Mouse (Mus musculus) heart, postnatal 36 days (tissue): Measurements from ENCODE around the gene Me1. TPM values are rescaled to one million over a fixed set of nuclear protein-coding genes. Genes with fewer than 3 reads are reported as not detected.
A peak's percentile ranks its signal among the peaks of the same experiment; 100 is the strongest.
"Not testable (repeated sequence)": the region's sequence is repeated elsewhere in the genome, so short reads cannot be mapped to it uniquely, and the experiment has no call there.

Experiments used
- DNase-seq, 2 experiments: peaks; one replicate each; pipeline ENCODE4 v3.0.0; 2021 to 2022
- intact Hi-C: fragments of 180-260 bp; cut with DNase I; formaldehyde crosslinking; loops from one replicate; pipeline ENCODE4 v1.15.1; 2025
- total RNA-seq, 2 experiments: library from RNA; stranded (reverse); gene quantifications; 2 replicates each; pipeline ENCODE4 v1.2.3; 2021

Me1 gene
- total RNA-seq, 2 experiments from 2014 or later: 112 to 114 TPM

- intact Hi-C loops: no loop called here
- no peak for DNase-seq
Observed at GRCm38 (mm10) chr9:86615765-86616164, 80.0 kb downstream of the Me1 start.

GRCm38 (mm10) chr9:86612091-86612490 is 83.7 kb downstream of the Me1 start:
- no peak for DNase-seq
- intact Hi-C loops: no loop called here

GRCm38 (mm10) chr9:86605776-86606175 is 90.0 kb downstream of the Me1 start:
- no peak for DNase-seq
- intact Hi-C loops: no loop called here

- DNase-seq: no peak
- intact Hi-C loops: no loop called here
Observed at GRCm38 (mm10) chr9:86599723-86600303, 95.9 kb downstream of the Me1 start.

- intact Hi-C loops, DNase-seq: not testable (repeated sequence)
Observed at GRCm38 (mm10) chr9:86596983-86597382, 98.8 kb downstream of the Me1 start.

GRCm38 (mm10) chr9:86594357-86594767 is 101.4 kb downstream of the Me1 start:
- DNase-seq, intact Hi-C loops: not testable (repeated sequence)

GRCm38 (mm10) chr9:86592676-86593668 is 102.8 kb downstream of the Me1 start:
- intact Hi-C loops: loop anchor here (1.0 to 2.0 kb wide), 2 partner anchors 153 to 208 kb away; no protein-coding TSS in a partner anchor
- DNase-seq: no peak

- intact Hi-C loops: loop anchor here (10.0 kb wide), 1 partner anchor 812 kb away; no protein-coding TSS in a partner anchor
- DNase-seq: no peak
Observed at GRCm38 (mm10) chr9:86587019-86587795, 108.5 kb downstream of the Me1 start.

- intact Hi-C loops: loop anchor here (1.0 to 10.0 kb wide), 2 partner anchors 116 to 809 kb away; partner anchors contain the start of gene Dop1a
- peak; percentile 64 to 72 for DNase-seq
Observed at GRCm38 (mm10) chr9:86583740-86584139, 112.0 kb downstream of the Me1 start.

GRCm38 (mm10) chr9:86579657-86580056 is 116.1 kb downstream of the Me1 start:
- intact Hi-C loops: loop anchor here (10.0 kb wide), 3 partner anchors 445 to 825 kb away; partner anchors contain the start of gene Cyb5r4
- no peak for DNase-seq

- intact Hi-C loops: loop anchor here (10.0 kb wide), 2 partner anchors 450 to 820 kb away; partner anchors contain the start of gene Cyb5r4
Observed at GRCm38 (mm10) chr9:86575178-86575577, 120.6 kb downstream of the Me1 start.

GRCm38 (mm10) chr9:86573616-86574303 is 122.0 kb downstream of the Me1 start:
- no peak for DNase-seq
- intact Hi-C loops: loop anchor here (2.0 to 10.0 kb wide), 4 partner anchors 107 to 819 kb away; partner anchors contain the start of genes Cyb5r4 and Dop1a

More at GRCm38 (mm10) chr9:86575178-86575577, 120.6 kb downstream of the Me1 start:
- DNase-seq: no peak

- intact Hi-C loops: loop anchor here (2.0 to 10.0 kb wide), 4 partner anchors 106 to 818 kb away; partner anchors contain the start of genes Cyb5r4 and Dop1a
Observed at GRCm38 (mm10) chr9:86572636-86573291, 123.0 kb downstream of the Me1 start.

GRCm38 (mm10) chr9:86572196-86572595 is 123.6 kb downstream of the Me1 start:
- intact Hi-C loops: loop anchor here (2.0 to 10.0 kb wide), 4 partner anchors 105 to 817 kb away; partner anchors contain the start of genes Cyb5r4 and Dop1a
- no peak for DNase-seq

More at GRCm38 (mm10) chr9:86572636-86573291, 123.0 kb downstream of the Me1 start:
- DNase-seq: peak; percentile 75 to 85

- intact Hi-C loops: loop anchor here (2.0 to 10.0 kb wide), 4 partner anchors 105 to 817 kb away; partner anchors contain the start of genes Cyb5r4 and Dop1a
- peak; percentile 95 to 96 for DNase-seq
Observed at GRCm38 (mm10) chr9:86571540-86572135, 124.1 kb downstream of the Me1 start, which contains the start of the genes Pgm3 and Rwdd2a. Gene Pgm3 (minus strand): TSS chr9:86571842. Gene Rwdd2a (plus strand): TSS chr9:86571991.

- DNase-seq: no peak
- intact Hi-C loops: loop anchor here (5.0 to 10.0 kb wide), 3 partner anchors 454 to 816 kb away; partner anchors contain the start of gene Cyb5r4
Observed at GRCm38 (mm10) chr9:86570946-86571345, 124.8 kb downstream of the Me1 start.

GRCm38 (mm10) chr9:86570261-86570890 is 125.4 kb downstream of the Me1 start:
- intact Hi-C loops: loop anchor here (5.0 to 10.0 kb wide), 3 partner anchors 454 to 816 kb away; partner anchors contain the start of gene Cyb5r4

More at GRCm38 (mm10) chr9:86570261-86570890, 125.4 kb downstream of the Me1 start:
- no peak for DNase-seq
